Mouse (Mus musculus): Measurements from ENCODE around the gene Creb3l1.

The Creb3l1 gene

DNA sequence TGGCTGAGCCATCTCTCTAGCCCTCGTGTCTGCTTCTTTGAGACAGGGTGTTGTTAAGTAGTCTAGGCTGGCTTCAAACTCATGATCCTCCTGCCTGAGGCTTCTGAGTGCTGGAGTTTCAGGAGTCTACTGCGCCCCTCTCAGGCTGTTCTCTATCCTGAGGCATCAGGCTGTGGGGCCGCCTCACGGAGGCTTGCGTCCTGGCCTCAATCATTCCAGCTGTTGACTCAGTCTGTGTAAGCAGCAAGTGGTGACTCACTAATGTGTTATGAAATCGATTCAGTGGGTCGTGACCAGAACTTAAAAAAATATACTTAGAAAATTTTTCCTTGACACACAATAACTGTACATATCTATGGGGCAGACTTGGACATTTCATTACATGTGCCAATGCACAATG lies 19.7 kb downstream of the Creb3l1 start:
- in situ Hi-C loops (cut with MboI): no loop called here

GRCm38 (mm10) chr2:91997905-91998608 lies 26.2 kb downstream of the Creb3l1 start:
- in situ Hi-C loops (cut with MboI): loop anchor here (10.0 kb wide), 1 partner anchor 57 kb away; no protein-coding TSS in a partner anchor

DNA sequence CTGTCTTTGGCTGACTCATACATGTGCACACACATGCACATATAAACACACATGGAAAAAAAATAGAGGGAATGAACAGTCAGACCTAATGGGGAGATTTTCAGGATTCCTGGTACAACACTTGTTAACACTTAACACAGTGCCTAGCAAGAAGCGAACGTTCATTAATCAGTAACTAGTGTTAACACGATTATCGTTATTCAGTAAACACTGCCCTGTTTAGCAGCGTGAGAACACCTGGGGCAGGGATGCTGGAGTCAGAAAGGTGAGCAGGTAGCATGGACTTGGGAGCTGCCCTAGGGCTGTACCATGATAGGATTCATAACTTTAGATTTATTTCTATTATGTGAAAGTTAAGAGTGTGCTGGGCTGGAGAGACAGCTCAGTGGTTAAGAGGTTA lies 28.3 kb downstream of the Creb3l1 start:
- in situ Hi-C loops (cut with MboI): loop anchor here (10.0 kb wide), 1 partner anchor 59 kb away; no protein-coding TSS in a partner anchor

GRCm38 (mm10) chr2:91993409-91993808 lies 30.9 kb downstream of the Creb3l1 start:
- in situ Hi-C loops (cut with MboI): loop anchor here (10.0 kb wide), 1 partner anchor 61 kb away; no protein-coding TSS in a partner anchor

DNA sequence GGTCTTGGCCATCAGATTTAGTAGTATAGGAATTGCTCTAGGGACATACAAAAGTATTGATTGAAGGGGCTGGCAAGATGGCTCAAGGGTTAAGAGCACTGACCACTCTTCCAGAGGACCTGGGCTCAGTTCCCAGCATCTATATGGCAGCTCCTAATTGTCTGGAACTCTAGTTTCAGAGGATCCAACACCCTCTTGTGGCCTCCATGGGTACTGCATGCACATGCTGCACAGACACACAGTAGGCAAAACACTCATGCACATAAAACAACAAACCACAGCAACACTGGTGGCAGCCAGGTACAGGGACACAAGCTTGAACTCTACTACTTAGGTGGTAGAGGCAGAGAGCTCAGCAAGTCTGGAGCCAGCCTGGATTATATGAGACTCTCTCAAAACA lies 34.6 kb downstream of the Creb3l1 start:
- in situ Hi-C loops (cut with MboI): loop anchor here (10.0 kb wide), 1 partner anchor 65 kb away; no protein-coding TSS in a partner anchor

- in situ Hi-C loops (cut with MboI): no loop called here
Observed at GRCm38 (mm10) chr2:91987542-91987941, 36.8 kb downstream of the Creb3l1 start.

- in situ Hi-C loops (cut with MboI): no loop called here
Observed at GRCm38 (mm10) chr2:91986071-91986470, 38.2 kb downstream of the Creb3l1 start.

- in situ Hi-C loops (cut with MboI): no loop called here
Observed at GRCm38 (mm10) chr2:91984906-91985525, 39.3 kb downstream of the Creb3l1 start.

GRCm38 (mm10) chr2:91984439-91984838 lies 39.9 kb downstream of the Creb3l1 start:
- in situ Hi-C loops (cut with MboI): no loop called here

- in situ Hi-C loops (cut with MboI): no loop called here
Observed at GRCm38 (mm10) chr2:91980830-91981229, 43.5 kb downstream of the Creb3l1 start.

DNA sequence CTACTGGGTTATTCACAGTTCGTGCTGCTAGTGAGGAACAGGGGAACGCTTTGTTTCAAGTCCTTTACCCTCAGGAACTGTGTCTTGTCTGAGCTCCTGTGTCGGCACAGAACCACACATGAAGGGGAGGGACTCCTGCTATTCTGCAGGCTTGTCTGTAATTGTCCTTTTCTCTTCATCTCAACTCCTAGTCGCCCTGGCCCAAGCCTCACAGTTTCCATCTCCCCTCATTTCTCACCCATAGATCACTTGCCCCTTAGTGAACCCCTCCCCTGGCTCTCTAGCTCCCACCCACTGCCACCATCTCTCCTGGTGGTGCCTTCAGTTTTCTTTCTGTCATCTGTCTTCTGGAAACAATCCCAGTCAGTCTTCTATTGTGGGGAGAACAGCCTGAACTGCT lies 44.1 kb downstream of the Creb3l1 start:
- in situ Hi-C loops (cut with MboI): no loop called here

DNA sequence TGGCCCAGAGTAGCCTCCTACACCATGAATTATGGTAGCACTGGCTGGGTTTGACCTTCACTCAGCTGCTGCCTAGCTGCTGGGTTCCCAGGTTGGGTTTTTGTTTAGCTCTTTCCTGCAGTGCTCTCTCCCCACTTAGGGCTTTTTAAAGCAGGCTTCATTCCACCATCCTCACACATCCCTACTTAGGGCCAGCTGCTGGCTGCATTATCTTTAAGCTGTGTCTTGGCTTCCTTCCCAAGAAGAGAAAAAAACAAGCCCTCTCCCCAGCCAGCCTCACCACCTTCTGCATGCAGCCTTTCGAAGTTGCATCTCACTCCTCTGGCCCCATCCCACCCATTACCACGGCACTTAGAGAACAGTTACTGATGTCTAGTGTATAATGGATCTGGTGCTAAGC lies 45.8 kb downstream of the Creb3l1 start:
- in situ Hi-C loops (cut with MboI): no loop called here

DNA sequence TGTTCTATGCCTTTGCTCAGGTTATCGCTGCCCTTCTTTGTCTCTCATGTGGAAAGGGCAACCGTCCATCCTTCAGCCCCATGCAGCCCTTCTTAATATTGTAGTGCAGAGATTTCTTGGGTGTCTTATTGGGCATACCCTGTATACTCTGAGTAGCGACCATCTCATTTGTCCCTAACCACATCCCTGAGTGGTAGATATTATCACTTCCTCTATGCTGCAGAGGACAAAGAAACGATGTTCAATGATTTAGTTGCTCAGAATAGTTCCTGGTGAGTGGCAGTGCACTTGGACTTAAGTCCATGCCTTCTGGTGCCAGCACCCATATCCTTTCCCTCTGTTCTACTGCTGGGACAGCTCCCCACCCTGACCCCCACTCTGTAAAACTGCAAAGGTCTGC lies 46.3 kb downstream of the Creb3l1 start:
- in situ Hi-C loops (cut with MboI): no loop called here

- in situ Hi-C loops (cut with MboI): no loop called here
Observed at GRCm38 (mm10) chr2:91975581-91976541, 48.4 kb downstream of the Creb3l1 start, which contains the start of gene Dgkz. Gene Dgkz (minus strand): TSS chr2:91975864.

DNA sequence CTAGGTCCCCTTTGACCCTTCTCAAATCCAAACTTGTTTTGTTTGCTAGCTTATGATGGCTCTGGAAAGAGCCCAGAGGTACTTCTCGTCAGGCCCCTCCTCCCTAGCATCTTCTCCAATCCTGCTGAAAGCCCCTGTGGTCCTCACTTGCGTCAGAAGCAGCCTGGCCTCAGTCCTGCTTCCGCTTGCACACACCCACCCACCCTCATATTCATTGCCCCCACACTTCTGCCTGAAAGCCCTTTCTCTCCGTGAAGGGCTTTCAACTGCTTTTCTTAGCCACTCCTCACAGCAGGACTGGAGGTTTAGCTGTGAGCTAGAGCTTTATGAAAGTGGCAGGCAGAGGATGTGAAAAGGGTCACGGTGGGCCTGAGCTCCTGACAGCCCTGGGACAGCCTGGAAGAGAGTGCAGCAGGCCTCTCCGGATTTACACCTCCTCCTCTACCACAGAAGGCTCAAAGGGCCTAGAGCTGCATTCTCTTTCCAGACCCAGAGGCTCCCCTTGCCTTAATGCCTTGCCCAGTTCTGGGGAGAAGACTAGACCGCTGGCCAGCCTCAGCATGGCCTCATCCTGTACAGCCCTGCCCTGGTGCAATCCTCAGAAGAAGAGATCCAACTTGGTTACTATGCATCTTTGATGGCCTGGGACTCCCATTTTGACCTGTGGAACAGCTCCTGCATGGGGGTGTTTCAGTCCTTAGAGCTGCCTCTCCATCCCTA lies 50.7 kb downstream of the Creb3l1 start:
- in situ Hi-C loops (cut with MboI): no loop called here

DNA sequence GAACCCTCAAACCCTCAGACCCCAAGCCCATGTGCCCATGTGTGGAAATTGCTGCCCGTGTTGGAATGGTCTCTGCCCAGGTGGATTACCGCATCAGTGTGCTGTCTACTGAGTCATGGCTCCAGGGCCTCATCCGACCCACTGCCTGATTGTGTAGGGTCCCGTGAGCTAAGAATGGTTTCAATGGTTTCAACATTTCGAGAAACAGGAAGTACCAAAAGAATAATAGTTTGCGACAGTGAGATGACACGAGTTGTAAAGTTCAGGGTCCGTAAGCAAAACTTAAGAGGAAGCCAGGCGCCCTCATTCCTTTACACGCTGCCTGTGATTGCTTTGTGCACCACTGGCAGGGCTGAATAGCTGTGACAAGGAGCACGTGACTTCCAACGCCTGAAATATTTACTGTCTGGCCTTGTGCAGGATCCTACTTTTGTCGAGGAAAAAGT lies 52.2 kb downstream of the Creb3l1 start:
- in situ Hi-C loops (cut with MboI): no loop called here

- in situ Hi-C loops (cut with MboI): no loop called here
Observed at GRCm38 (mm10) chr2:91971231-91972097, 52.8 kb downstream of the Creb3l1 start.

DNA sequence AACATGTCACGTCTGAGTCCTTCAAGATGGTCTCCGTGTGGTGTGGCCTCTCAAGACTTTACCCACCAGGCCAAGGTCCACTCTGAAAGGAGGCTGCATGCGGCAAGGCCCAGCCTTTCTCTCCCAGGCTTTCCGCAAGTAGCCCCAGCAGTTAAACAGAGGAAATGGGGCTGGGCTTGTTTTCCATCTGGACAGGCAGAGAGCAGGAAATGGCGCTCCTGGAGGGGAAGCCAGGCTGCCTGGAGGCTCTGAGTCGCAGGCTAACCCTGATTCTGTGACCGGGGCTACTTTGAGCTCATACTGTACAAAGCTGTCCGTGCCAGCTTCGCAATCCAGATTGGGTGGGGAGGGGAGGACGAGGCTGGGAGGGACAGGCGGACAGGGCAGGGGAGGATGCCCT lies 56.3 kb downstream of the Creb3l1 start:
- in situ Hi-C loops (cut with MboI): no loop called here

DNA sequence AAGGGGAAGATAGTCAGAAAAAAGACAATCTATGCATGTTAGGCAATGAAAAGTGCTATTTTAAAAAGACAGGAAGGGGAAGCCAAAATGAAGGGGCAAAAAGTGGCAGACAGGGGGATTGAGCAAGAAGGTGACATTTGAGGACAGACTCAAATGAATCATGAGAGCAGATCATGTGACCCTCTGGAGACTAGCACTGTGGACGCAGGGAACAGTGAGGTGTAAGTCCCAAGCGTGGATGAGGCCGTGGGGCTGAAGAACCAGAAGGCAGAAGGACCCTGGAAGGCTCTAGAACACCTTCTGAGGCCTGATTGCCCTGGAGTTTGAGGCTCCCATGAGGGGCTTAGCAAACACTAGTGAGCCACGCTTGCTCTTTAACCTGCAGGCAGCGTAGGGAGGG lies 57.9 kb downstream of the Creb3l1 start:
- in situ Hi-C loops (cut with MboI): no loop called here

GRCm38 (mm10) chr2:91965417-91965816 lies 58.9 kb downstream of the Creb3l1 start:
- in situ Hi-C loops (cut with MboI): no loop called here

All from mature B cell (primary cell).